ENCODE assay signal across 7 mouse cellular contexts in genomic region chr11:21276151-21276550, GRCm38 (mm10).
"Had no signal": no experiment of that assay in that cellular context is flagged by ENCODE, and none has a peak within 500 bp of the region (broad histone marks: within the 10 kb centered on the region; RNA-seq: fewer than 3 reads in every experiment).

No protein-coding gene starts in this region.

- DNase-seq: liver, postnatal 0 days; lung, adult 2 months; lung, postnatal 10 days; right cerebral cortex, postnatal 14 days; thymus, adult 2 months; thymus, postnatal 25 days; thymus, postnatal 4 days had no signal
